Mouse (Mus musculus) ovary, postnatal 36 days (tissue): ENCODE measurements around the gene Cmss1.
A peak's percentile ranks its signal among the peaks of the same experiment; 100 is the strongest.
"Not testable (repeated sequence)": the region's sequence is repeated elsewhere in the genome, so short reads cannot be mapped to it uniquely, and the experiment has no call there.

ENCODE experiments used
- DNase-seq: peaks from one replicate; pipeline ENCODE4 v3.0.0; 2022; ENCODE audit warnings: low spot score, mixed read lengths

Gene Cmss1

DNA sequence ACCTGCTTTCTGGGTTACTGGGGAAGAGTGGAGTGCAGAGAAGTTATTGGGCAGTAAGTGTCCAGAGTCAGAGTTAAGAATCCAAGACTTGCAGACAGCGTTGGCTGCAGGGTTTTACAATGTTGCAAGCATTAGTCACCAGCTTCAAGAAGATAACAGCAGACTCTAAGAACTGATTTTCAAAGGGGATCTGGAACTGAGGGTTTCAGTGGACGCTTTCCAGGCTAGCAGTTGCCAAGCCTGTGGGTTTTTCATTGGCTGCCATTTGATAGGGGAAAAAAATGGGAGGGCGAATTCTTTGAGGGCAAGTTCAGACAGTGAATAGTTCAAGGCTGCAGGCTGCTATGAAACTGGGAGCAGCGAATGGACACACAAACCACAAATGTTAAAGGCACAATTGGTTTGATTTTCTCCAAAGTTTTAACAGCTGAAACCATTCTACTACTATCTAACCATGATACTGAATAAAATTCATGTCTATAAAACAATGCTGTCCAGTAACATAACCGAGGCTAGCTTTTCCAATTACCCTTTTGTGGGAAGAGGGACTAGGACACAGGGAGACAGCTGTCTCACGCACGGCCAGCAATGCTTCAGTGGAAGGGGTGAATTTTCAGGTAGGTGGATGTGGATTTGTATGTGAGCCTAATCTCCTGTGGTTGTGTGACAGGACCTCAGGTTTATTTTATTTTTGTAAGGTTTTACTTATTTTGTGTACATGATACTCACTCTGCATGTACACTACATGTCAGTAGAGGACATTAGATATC lies 179.0 kb downstream of the Cmss1 start:
- peak; percentile 46 for DNase-seq

DNA sequence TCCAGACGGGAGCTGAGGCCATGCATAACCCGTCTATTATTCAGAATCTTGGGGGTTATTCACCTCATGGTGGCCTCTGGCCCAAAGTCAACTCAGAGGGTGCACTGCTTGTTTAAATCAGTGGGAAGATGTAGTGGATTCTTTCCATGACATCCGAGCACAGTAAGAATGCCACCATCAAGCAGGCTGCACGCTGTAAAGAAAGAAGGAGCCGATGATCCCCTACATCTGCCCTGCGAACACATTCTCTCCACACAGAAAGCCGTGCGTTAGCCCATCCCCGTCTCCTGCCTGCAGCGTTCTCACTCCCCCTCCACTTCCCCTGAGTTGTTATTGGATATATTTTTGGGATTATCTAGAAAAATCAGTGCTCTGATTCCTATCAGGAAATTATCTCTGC lies 180.0 kb downstream of the Cmss1 start:
- no peak for DNase-seq

DNA sequence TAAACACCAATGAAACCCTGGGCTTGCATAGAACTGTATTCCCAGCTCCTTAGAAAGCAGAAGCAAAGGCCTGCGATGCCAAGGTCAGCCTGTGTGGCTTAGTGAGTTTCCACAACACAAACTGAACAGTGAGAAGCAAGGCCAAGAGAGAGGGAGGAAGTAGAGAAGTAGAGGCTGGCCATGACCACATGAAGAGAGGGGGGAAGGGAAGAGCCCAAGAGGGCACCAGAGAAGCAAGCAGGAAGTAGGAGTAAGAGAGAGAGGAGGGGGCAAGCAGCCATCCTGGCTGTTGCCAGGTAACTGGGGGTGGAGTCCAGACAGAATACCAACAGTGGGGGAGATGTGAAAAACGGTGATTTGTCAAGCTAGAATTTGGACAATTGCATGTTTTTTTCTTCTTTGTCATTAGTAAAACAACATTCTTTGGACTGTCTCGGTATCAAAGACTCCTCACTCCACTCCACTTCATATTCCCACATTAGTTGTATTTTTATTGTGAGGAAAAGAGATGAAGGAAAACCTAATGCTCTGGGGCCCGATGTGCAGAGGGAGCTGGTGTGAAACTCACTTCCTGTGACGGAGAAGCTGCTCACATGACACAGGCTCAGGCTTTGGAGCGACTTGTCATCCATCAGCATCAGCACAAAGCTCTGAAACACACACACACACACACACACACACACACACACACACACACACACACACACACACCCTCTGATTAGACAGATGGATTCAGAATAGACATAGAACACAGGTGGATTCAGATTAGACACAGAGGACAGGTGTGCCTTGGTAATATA lies 183.5 kb downstream of the Cmss1 start:
- DNase-seq = peak; percentile 22

DNA sequence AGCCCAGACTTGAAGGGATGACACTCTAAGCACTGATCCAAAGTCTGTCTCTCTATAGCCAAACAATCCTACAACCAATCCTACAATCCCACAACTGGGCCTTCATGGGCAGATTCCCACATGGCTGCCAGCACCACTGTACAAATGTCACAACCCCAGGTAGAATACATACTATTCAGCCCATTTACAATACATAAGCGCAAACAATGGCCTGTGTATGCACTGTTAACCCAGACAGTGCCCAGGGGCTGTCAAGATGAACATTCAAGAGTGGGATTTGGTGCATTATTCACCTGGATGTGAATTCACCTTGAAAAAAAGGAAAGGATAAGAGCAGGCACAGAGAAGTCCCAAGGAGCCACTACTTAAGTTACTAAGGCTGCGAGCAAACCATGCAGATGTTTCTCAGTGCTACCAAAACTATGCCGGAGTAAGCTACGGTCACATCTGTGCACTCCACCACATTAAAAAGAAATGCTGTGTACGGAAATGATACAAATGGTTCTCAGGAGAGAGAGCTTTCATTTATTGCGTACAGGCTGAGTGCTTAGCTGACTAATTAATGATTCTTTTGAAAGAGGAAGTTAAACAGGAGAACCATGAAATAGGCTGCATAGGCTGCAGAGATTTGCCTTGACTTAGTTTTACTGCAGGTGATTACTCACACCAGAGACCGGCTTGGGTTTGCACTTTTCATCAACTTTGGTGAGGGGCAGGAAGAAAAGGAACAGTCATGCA lies 184.8 kb downstream of the Cmss1 start:
- DNase-seq = no peak

GRCm38 (mm10) chr16:57420773-57421556 lies 185.7 kb downstream of the Cmss1 start:
- no peak for DNase-seq

DNA sequence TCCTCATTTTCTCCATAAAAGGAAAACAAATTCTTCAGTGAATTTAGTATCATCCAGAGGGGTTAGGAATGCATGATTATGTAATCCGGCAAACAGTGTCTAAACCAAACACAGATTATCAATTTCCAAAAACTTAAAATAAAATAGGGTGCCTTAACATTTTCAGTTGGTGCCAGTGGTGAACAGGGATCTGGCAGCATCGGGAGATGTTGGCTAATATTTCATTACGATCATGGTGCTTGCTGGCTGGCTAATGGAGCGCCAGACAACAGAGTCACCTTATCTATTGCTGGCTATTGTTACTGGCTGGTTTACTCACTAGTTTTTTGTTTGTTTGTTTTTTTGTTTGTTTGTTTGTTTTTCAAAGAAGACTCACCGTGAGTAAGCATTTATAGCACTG lies 186.8 kb downstream of the Cmss1 start:
- DNase-seq = no peak

- DNase-seq = no peak
Measured at GRCm38 (mm10) chr16:57419332-57419731, 187.3 kb downstream of the Cmss1 start.

DNA sequence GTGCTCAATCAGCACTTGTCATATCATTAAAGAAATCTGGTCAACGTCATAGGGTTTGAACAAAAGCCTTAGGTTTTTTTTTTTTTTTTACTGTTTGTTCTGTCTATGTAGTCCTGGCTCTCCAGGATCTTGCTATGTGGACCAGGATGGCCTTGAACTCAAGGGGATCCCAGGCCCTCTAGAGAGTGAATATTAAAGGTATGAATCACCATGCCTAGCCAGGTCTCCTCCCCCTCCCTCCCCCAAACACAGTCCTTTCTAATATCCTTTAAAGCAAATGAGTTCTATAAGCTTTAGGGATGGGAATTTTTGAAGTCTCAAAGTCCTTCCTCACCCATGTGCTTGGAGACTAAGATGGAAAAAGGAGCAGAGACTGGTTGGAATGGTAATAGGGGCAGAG lies 188.7 kb downstream of the Cmss1 start:
- DNase-seq = no peak

DNA sequence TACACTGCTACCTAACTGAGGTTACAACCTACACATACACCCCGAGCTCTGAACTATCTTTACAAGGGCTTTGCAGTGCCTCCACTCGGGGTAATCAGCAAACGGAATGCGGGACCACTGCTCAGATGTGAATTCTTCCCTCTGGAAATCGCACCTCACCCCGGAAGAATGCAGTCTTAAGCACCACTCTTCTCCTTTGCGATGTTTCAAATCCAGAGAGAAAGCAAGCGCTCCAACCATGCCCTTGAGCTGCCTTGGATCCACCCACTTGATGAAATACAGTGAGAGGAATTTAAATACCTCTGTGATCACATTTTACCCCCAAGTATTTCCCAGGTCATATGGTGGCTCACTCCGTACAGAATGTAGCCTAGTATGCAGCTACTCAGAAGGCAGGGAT lies 189.6 kb downstream of the Cmss1 start:
- no peak for DNase-seq

DNA sequence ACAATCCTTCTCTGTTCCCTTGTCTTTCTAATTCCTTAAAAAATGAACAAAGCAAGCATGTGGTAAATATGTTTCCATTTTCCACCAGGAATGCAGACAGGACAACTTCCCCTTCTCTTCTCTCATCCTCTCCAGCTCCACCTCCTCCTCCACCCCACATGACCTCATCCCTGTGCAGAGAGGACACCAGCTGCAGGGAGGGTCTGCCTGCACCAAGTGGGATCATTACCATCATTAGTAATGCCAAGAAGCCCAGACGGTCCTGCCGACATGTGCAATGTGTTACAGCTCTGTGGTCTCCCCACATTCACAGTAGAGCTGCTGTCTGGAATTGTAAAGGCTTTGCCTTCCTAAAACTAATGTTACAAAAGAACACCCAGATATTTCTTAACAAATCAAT lies 190.6 kb downstream of the Cmss1 start:
- no peak for DNase-seq

GRCm38 (mm10) chr16:57412766-57413165 lies 193.9 kb downstream of the Cmss1 start:
- no peak for DNase-seq

GRCm38 (mm10) chr16:57403825-57404224 lies 202.8 kb downstream of the Cmss1 start:
- no peak for DNase-seq

DNA sequence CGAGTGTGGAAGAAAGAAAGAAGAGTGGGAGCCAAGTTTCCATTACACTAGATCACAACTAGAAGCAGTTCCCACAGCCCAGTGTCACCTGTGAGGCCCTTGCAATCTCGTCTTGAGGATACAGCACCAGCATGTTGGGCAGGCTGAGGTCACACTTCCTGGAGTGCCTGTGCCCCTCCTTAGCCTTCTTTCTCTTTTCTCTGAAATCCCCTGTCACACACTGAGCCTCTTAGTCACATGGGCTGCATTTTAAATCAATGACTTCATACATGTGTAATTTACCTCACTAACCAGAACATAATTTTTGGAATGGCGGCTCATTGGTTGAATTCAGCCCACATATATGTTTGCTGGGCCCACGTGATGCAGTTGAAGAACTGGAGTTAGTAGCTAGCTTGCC lies 203.8 kb downstream of the Cmss1 start:
- DNase-seq = no peak

GRCm38 (mm10) chr16:57401702-57402101 lies 205.0 kb downstream of the Cmss1 start:
- DNase-seq = no peak

DNA sequence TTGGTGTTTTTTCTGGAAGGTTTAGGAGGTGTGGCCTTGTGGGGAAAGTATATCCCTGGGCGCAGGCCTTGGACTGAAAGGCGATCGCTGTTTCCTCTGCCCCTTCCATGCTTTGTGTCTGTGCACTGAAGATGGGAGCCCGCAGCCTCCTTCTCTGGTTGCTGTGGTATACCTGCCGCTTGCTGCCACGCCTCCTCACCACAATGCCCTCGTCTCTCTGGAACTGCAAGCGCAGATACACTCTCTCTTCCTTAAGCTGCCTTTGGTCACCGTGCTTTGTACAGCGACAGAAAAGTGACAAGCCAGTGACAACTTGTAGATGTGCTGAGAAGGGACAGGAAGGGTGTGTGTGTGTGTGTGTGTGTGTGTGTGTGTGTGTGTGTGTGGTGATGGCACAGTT lies 207.1 kb downstream of the Cmss1 start:
- no peak for DNase-seq

DNA sequence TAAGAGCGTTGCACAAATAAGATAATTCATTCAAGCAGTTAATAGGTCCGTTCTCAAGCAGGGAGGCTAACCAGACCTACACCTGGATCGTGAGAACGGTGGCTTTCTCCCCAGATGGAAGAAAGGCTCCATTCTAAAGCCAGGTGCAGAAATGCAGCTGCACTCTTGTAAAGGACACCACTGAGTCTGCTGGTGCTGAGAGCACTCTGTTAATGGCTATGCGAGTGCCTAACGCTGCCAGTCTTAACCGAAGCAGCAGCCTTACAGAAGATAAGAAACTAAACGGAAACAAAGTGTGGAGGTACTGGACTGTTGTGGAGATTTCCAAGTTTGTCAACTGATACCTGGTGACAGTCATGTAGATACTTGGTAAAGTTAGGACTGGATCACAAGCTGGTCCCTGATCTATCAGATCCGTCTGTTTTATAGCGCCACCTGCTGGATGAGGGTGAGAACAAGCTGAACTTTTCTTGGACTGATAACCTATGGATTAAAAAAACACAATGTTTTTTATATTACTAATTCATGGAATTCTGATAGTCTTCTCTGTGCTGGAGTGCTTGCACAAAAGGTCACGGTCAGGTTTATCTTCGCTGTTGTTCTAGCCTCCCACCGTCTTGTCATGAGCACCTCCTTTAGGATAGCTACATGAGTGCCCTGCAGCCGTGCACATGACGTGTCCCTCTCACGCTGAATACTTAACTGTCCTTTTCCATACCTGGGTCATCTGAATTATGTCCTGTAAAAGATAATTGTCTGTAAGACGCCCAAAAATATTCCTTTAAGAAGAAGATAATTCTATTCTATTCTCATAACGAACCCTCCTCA lies 208.1 kb downstream of the Cmss1 start:
- DNase-seq = peak; percentile 41

GRCm38 (mm10) chr16:57397845-57398244 lies 208.8 kb downstream of the Cmss1 start:
- no peak for DNase-seq

GRCm38 (mm10) chr16:57396249-57396648 lies 210.4 kb downstream of the Cmss1 start:
- DNase-seq = no peak

- DNase-seq = no peak
Measured at GRCm38 (mm10) chr16:57393161-57393560, 213.5 kb downstream of the Cmss1 start.

DNA sequence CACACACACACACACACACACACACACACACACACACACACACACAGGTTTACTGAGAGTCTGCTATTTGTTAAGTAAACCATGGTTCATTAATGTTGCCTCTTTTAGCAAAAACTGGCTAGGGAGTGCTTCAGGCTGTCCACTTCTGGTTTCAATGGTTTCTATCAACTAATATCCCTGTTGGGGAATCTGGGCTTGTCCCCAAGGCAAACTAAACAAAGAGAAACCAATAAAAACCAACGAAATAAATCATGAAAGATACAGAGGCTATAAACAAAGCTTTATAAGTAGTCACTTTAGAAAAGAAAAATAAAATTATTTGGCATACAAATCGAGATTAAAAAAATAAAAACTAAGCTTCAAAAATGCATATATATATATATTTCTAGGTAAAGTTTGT lies 214.2 kb downstream of the Cmss1 start:
- DNase-seq = no peak

GRCm38 (mm10) chr16:57391171-57391570 lies 215.5 kb downstream of the Cmss1 start:
- DNase-seq = not testable (repeated sequence)
